Mouse (Mus musculus) stomach, embryonic 16.5 days (tissue): Measurements from ENCODE around the gene Mymx. TPM values are rescaled to one million over a fixed set of nuclear protein-coding genes. Genes with fewer than 3 reads are reported as not detected.
A peak's percentile ranks its signal among the peaks of the same experiment; 100 is the strongest.

Experiments
- ATAC-seq: fragments of 200-750 bp; cut with Nextera tagmentation; 2 replicates; pipeline ENCODE4 v1.8.0; 2017; ENCODE audit warnings: moderate number of reproducible peaks, moderate TSS enrichment; ENCODE audit not compliant: insufficient read depth, low FRiP score
- H3K27ac ChIP-seq: fragments of 300-500 bp; sonication (generic); 2 replicates; pipeline ENCODE4 v1.5.1; 2014; ENCODE audit warnings: low read length
- H3K27me3 ChIP-seq: fragments of 300-500 bp; sonication (generic); 2 replicates; pipeline ENCODE4 v1.6.1; 2014; ENCODE audit warnings: low read length, control low read depth, mixed read lengths; ENCODE audit not compliant: control insufficient read depth, insufficient read depth
- H3K36me3 ChIP-seq: fragments of 300-500 bp; sonication (generic); 2 replicates; pipeline ENCODE4 v1.6.1; 2014; ENCODE audit warnings: low read length; ENCODE audit not compliant: control insufficient read depth, insufficient read depth
- H3K4me1 ChIP-seq: fragments of 300-500 bp; sonication (generic); 2 replicates; pipeline ENCODE4 v1.6.1; 2014; ENCODE audit warnings: low read length, control low read depth, mixed read lengths; ENCODE audit not compliant: control insufficient read depth, insufficient read depth
- H3K4me2 ChIP-seq: fragments of 300-500 bp; sonication (generic); 2 replicates; pipeline ENCODE4 v1.6.1; 2014; ENCODE audit warnings: low read depth, low read length, mixed read lengths
- H3K4me3 ChIP-seq: fragments of 300-500 bp; sonication (generic); replicated peaks from 2 replicates; pipeline ENCODE4 v1.5.1; 2014; ENCODE audit warnings: mild to moderate bottlenecking, low read length
- H3K9ac ChIP-seq: fragments of 300-500 bp; sonication (generic); 2 replicates; pipeline ENCODE4 v1.6.1; 2014; ENCODE audit warnings: low read length
- H3K9me3 ChIP-seq: fragments of 300-500 bp; sonication (generic); replicated peaks from 2 replicates; pipeline ENCODE4 v1.6.1; 2016; ENCODE audit warnings: low read length, control low read depth; ENCODE audit not compliant: control insufficient read depth
- WGBS: fragments of 180-500 bp; shearing (Covaris S2); extraction: QIAGEN DNeasy Blood & Tissue Kit; methylation state at CpG from one replicate; pipeline ENCODE4 v1.1.7; 2014; 5-methylcytosine and 5-hydroxymethylcytosine counted together
- polyA plus RNA-seq: library from polyadenylated mRNA; unstranded; fragments of >200 nt; fragmentation: Nextera tagmentation; extraction: Ambion mirVana; gene quantifications from 2 replicates; pipeline ENCODE4 v1.2.1, GENCODE M21; 2015

Gene Mymx
- polyA plus RNA-seq, 1 experiment from 2014 or later = 3.5 TPM

DNA sequence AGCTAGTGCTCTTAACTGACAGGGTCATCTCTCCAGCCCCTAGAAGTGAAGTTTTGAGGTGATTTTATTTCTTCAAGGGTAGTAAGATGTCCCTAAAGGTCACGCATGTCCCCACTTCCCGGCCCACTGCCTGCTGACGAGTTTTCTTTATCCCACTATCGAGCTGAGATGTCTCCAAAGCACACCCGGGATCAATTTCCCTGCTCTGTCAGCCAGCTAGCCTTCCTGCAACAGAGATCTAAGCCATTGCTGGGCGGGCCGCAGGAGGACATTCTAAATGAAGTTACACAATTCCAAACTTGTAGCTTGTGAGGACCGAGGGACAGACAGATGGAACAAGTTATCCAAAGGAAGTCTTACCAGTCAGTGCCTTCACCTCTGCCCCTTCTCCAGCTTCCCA, 1.6 kb downstream of the Mymx start:
- Histone ChIP-seq H3K27ac (no peak overlapping the region), H3K36me3 (no peaks in the 10 kb centered on the region), H3K4me3 (no peak overlapping the region), H3K9ac (no peak overlapping the region), H3K27me3 (0 out of 2 replicates have a peak, but pooled peaks cover 3% of the 10 kb centered on the region), H3K4me2 (no peak overlapping the region), H3K4me1 (peaks cover 42% of the 10 kb centered on the region), H3K9me3 (no peaks in the 10 kb centered on the region)
- no peak for ATAC-seq
- 70% methylated on average over 8 of the region's 8 CpGs for WGBS

DNA sequence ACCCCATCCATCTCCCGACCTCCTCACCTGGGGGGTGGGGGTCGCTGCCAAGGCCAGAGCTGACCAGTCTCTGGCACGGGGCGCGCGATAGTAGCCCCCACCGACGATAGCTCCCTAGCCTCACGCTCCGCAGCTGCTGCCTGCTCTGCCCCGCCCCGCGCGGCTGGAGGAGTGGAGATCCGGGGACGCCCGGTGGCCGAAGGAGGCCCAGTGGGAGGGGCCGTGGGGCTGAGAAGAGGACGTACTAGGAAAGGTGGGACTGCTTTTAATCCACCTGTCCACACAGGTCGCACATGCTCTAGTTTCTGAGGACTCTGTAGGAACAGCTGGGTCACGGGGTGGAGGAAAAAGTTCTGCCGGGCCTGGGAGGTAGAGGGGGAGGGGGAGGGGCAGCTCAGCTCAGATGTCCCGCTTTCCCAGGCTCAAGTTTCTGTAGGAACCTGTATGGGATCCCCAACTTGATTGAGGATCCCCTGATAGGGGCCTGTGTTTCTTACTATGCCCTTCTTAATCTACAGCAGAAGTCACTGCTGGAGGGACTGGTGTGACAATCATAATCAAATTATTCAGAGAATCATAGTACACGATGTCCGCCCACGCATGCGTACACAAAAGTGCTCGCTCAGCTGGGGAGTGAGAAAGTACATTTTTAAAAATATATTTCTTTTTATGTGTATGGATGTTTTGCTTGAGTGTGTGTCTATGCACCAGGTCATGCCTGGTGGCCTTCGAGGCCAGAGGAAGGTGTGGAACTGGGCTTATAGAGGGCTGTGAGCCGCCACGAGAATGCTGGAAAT, 2.3 kb downstream of the Mymx start, which contains the start of gene Slc29a1:
Slc29a1 (minus strand) TSS at position 161 of the 797 bp plus-strand sequence.
- no peaks in the 10 kb centered on the region for H3K9me3 ChIP-seq
- H3K9ac ChIP-seq = peak within 1 kb of the TSS; percentile 62
- 17% methylated on average over 32 of the region's 32 CpGs for WGBS
- H3K36me3 ChIP-seq = no peaks in the 10 kb centered on the region
- peak within 1 kb of the TSS; percentile 42 for H3K4me3 ChIP-seq
- peak; percentile 78 for ATAC-seq
- peak within 1 kb of the TSS; percentile 69 for H3K27ac ChIP-seq
- H3K4me2 ChIP-seq = peak within 1 kb of the TSS; percentile 73
- peaks cover 45% of the 10 kb centered on the region for H3K4me1 ChIP-seq
- H3K27me3 ChIP-seq = 0 out of 2 replicates have a peak, but pooled peaks cover 3% of the 10 kb centered on the region

DNA sequence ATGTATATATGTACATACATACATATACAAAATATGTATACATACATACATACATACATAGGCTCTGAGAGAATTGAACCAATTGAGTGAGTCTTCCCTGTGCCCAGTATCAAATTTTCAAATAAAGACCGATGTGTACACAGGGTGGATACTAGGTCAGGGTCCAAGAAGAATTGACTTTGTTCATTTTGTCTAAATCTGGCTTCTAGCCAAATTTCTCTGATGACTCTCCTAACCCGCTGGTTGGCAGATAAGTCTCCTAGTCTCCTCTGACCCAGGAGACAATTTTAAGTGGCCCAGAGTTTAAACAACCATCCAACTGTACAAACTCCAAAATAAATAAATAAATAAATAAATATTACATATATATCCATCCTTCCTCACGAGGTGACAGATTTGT, 3.0 kb downstream of the Mymx start:
- WGBS = 35% methylated on average over 3 of the region's 3 CpGs
- ATAC-seq = no peak
- no peaks in the 10 kb centered on the region for H3K36me3 ChIP-seq
- H3K4me3 ChIP-seq = peak overlapping the region; percentile 42
- H3K9ac ChIP-seq = peak overlapping the region; percentile 62; the same call in 1 of the 2 replicates
- peak overlapping the region; percentile 69; the same call in 1 of the 2 replicates for H3K27ac ChIP-seq
- no peaks in the 10 kb centered on the region for H3K9me3 ChIP-seq
- H3K27me3 ChIP-seq = 0 out of 2 replicates have a peak, but pooled peaks cover 3% of the 10 kb centered on the region
- H3K4me1 ChIP-seq = peaks cover 52% of the 10 kb centered on the region
- peak overlapping the region; percentile 73 for H3K4me2 ChIP-seq

DNA sequence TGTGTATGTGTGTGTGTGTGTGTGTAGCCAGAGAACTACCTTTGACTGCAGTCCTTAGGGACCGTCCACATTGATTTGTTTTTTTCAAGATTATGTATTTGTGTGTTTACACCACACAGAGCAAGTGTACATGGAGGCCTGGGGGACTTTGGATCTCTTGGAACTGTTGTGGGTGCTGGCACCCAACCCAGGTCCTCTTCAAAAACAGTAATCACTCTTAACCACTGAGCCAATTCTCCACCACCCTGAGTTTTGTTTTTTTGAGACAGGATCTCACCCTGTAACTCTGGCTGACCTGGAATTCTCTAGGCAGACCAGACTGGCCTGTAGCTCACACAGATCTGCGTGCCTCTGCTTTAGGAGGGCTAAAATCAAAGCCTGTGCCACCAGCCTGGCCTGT, 3.5 kb downstream of the Mymx start:
- Histone ChIP-seq H3K9ac (no peak overlapping the region), H3K4me1 (peaks cover 56% of the 10 kb centered on the region), H3K4me2 (no peak overlapping the region), H3K9me3 (no peaks in the 10 kb centered on the region), H3K4me3 (no peak overlapping the region), H3K27ac (peak overlapping the region; percentile 50; the same call in 1 of the 2 replicates), H3K36me3 (no peaks in the 10 kb centered on the region), H3K27me3 (0 out of 2 replicates have a peak, but pooled peaks cover 3% of the 10 kb centered on the region)
- ATAC-seq = no peak
- WGBS = 79% methylated on average over 2 of the region's 2 CpGs

DNA sequence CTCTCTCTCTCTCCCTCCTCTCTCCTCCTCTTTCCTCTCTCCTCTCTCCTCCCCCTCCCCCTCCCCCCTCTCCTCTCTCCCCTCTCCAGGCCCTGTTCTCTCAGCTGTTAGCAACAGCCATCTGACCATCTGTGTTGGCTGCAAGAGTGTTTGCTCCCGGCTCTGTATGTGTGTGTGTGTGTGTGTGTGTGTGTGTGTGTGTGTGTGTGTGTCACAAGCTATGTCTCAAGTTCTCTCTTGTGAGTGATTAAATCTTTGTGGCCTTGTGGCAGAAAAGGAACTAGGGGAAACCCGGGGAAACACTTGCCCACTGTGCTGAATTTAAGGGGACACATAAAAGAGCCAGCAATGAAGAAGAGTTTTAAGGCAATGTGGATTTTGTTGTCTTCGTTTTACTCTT, 4.1 kb downstream of the Mymx start:
- Histone ChIP-seq H3K27ac (0 out of 2 replicates have a peak overlapping the region, but pooled peaks have one; percentile 19), H3K9me3 (no peaks in the 10 kb centered on the region), H3K4me3 (no peak overlapping the region), H3K27me3 (0 out of 2 replicates have a peak, but pooled peaks cover 3% of the 10 kb centered on the region), H3K4me1 (peaks cover 62% of the 10 kb centered on the region), H3K36me3 (no peaks in the 10 kb centered on the region), H3K4me2 (no peak overlapping the region), H3K9ac (no peak overlapping the region)
- no peak for ATAC-seq
- WGBS = 29% methylated on average over 3 of the region's 3 CpGs

DNA sequence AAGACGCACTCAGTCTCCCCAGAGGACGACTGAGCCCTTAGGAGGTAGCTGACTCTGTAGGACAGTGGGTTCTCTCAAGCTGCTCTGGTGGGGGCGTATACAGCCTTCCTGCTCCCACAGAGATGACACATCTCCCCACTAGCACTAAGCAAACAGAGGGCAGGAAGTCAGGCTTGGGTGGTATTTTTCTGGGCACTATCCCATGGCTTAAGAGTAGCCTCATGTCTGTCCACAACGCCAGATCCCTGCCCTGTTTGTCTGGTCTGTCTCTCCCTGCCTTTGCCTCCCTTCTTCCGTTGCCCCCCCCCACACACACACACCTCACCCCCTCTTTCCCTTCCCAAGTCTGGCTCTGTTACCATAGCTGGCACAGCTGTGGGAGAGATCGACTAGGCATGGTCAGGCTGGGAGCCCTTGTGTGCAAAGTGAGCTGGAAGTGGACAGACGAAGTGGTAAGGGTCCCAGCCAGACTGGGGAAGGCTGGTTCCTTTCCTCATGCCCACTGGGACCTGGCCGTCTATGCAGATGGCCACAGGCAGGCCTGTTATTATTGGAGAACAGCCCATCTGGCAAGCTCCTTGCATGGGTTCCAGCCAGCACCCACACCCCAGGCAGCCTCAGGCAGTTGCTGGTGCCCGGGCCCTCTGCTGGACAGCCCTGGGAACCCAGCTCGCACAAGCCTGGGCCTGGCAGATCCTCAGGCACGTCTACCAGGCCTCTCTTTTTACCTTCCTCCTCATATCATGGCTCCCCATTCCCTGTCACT, 5.1 kb downstream of the Mymx start:
- H3K4me2 ChIP-seq = no peak overlapping the region; the same call in 1 of the 2 replicates
- no peak overlapping the region; the same call in 1 of the 2 replicates for H3K9ac ChIP-seq
- H3K27me3 ChIP-seq = 0 out of 2 replicates have a peak, but pooled peaks cover 3% of the 10 kb centered on the region
- peak overlapping the region; percentile 24 for H3K27ac ChIP-seq
- ATAC-seq = peak; percentile 19; the same call in 1 of the 2 replicates
- peaks cover 67% of the 10 kb centered on the region for H3K4me1 ChIP-seq
- WGBS = 41% methylated on average over 11 of the region's 11 CpGs
- H3K36me3 ChIP-seq = no peaks in the 10 kb centered on the region
- no peaks in the 10 kb centered on the region for H3K9me3 ChIP-seq
- H3K4me3 ChIP-seq = no peak overlapping the region

DNA sequence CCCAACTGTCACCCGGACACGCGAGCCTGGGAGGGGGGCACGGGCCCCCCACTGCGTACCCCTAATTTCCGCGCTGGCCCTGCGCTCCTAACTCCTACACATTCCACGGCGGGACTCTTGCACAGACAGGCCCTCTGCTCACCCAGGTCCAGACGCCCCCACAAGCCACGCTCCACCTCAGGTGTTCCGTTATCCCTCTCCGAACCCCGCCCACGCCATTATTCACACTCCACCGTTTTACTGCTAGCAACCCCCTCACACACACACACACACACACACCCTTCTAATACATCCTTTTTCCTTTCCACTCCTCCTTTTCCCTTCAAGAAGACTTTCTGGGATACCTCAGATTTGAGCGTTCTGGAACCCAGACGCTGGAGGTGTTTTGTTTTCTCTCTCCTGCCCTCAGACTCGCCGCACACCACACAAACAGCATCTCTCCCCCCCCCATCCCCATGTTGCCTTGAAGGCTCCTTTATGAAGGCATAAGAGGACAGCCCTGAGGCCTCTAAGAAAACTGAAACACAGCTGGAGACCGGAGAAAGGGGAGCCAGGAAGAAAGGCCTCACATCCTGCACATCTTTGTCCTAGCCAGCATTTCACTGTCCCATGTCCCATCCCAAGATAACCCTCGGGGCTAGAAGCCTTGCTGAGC, 6.0 kb downstream of the Mymx start:
- H3K4me3 ChIP-seq = peak overlapping the region; percentile 54
- 0 out of 2 replicates have a peak, but pooled peaks cover 3% of the 10 kb centered on the region for H3K27me3 ChIP-seq
- H3K36me3 ChIP-seq = no peaks in the 10 kb centered on the region
- peak overlapping the region; percentile 85 for H3K4me2 ChIP-seq
- 10% methylated on average over 23 of the region's 23 CpGs for WGBS
- peak overlapping the region; percentile 1; the same call in 1 of the 2 replicates for H3K27ac ChIP-seq
- peak overlapping the region; percentile 71 for H3K9ac ChIP-seq
- peaks cover 68% of the 10 kb centered on the region for H3K4me1 ChIP-seq
- H3K9me3 ChIP-seq = no peaks in the 10 kb centered on the region
- no peak for ATAC-seq

DNA sequence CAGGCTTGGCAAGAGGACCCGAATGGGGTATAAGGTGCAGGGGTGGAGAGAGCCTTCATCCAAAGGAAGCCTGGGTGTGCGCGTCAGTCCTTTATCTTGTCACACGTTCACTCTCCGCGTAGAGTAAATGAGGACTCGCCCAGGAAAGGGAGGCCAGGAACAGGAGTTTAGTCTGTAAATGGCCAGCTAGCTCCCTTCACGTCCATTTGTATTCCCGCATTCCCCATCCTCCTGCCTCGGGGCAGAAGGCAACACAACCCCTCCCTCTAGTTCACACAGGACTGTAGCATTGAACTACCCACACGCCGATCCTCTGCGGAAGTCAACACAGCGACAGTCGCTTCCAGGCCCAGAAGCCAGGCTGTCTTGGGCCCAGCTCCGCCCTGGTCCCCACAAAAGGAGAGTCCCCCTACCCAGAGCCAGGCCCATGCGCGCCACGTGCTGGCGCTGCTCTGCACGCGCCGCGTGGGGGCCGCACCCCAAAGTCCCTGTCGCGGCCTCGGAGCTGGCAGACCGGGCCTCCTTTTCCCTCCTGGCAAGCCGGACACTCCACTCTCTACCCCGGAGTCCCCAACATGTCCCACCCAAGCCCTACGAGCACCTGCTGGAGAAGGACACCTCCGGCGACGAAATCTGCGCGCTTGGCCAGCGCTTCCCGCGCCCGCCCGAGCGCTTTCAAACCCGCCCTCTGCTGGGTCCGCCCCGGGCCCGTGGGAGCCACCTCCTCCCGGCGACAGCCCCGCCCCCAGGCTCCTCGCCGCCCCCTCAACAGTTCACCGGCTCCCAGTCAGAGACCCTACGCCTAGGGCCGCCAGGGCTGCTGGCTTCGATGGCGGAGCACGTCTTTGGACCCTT, 6.8 kb downstream of the Mymx start:
- under 1% methylated on average over 58 of the region's 58 CpGs for WGBS
- ATAC-seq = peak; percentile 75
- Histone ChIP-seq H3K4me2 (peak overlapping the region; percentile 85), H3K36me3 (no peaks in the 10 kb centered on the region), H3K27me3 (no peaks in the 10 kb centered on the region), H3K9ac (peak overlapping the region; percentile 71), H3K4me1 (peaks cover 68% of the 10 kb centered on the region), H3K27ac (peak overlapping the region; percentile 7), H3K4me3 (peak overlapping the region; percentile 54), H3K9me3 (no peaks in the 10 kb centered on the region)
